Mouse (Mus musculus) embryonic facial prominence, embryonic 15.5 days (tissue): Measurements from ENCODE around the gene Taf10. TPM values are rescaled to one million over a fixed set of nuclear protein-coding genes. Genes with fewer than 3 reads are reported as not detected.

ENCODE experiments used
- ATAC-seq: fragments of 200-750 bp; cut with Nextera tagmentation; 2 replicates; pipeline ENCODE4 v1.8.0; 2017; ENCODE audit warnings: low read depth, moderate TSS enrichment; ENCODE audit not compliant: insufficient number of reproducible peaks, low FRiP score, low TSS enrichment
- H3K27ac ChIP-seq: fragments of 300-500 bp; sonication (generic); replicated peaks from 2 replicates; pipeline ENCODE4 v1.5.1; 2015; ENCODE audit warnings: mild to moderate bottlenecking, inconsistent platforms
- H3K27me3 ChIP-seq: fragments of 300-500 bp; sonication (generic); 2 replicates; pipeline ENCODE4 v1.6.1; 2015; ENCODE audit warnings: inconsistent platforms
- H3K36me3 ChIP-seq: fragments of 300-500 bp; sonication (generic); 2 replicates; pipeline ENCODE4 v1.6.1; 2015; ENCODE audit warnings: mild to moderate bottlenecking, inconsistent platforms
- H3K4me1 ChIP-seq: fragments of 300-500 bp; sonication (generic); 2 replicates; pipeline ENCODE4 v1.6.1; 2015; ENCODE audit warnings: inconsistent platforms
- H3K4me2 ChIP-seq: fragments of 300-500 bp; sonication (generic); replicated peaks from 2 replicates; pipeline ENCODE4 v1.6.1; 2015; ENCODE audit warnings: mild to moderate bottlenecking, inconsistent platforms
- H3K4me3 ChIP-seq: fragments of 300-500 bp; sonication (generic); replicated peaks from 2 replicates; pipeline ENCODE4 v1.5.1; 2015; ENCODE audit warnings: mild to moderate bottlenecking, inconsistent platforms
- H3K9ac ChIP-seq: fragments of 300-500 bp; sonication (generic); 2 replicates; pipeline ENCODE4 v1.6.1; 2015; ENCODE audit warnings: inconsistent platforms
- H3K9me3 ChIP-seq: fragments of 300-500 bp; sonication (generic); replicated peaks from 2 replicates; pipeline ENCODE4 v1.6.1; 2016; ENCODE audit warnings: inconsistent platforms
- WGBS: fragments of 180-500 bp; shearing (Covaris S2); methylation state at CpG from one replicate; pipeline ENCODE4 v1.1.7; 2015; 5-methylcytosine and 5-hydroxymethylcytosine counted together
- polyA plus RNA-seq: library from polyadenylated mRNA; unstranded; fragments of >200 nt; fragmentation: Nextera tagmentation; extraction: Ambion mirVana; gene quantifications from 2 replicates; pipeline ENCODE4 v1.2.1, GENCODE M21; 2015

Gene Taf10
- polyA plus RNA-seq, 1 experiment from 2014 or later: 131 TPM

DNA sequence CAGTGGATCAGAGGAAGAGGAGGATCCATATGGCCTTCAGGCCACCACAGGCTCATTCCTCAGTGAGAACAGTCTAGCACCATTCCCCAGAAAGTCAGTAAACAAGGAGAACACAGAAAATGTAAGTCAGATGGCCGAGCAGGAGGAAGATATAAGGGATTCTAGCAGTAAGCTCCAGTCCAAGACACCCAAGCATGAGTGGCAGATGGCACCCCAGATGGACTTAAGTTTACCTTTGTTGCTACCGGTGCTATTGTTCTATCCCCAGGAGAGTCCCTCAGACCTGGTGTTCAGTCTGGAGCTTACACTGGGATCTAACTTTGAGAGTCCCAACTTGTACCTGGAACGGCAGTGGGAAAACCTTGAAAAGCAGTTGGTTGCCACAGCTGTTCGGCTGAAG is 40.3 kb downstream of the Taf10 start:
- no peaks in the 10 kb centered on the region for H3K4me1 ChIP-seq
- ATAC-seq: no peak
- H3K27me3 ChIP-seq: no peaks in the 10 kb centered on the region
- no peaks in the 10 kb centered on the region for H3K36me3 ChIP-seq
- H3K27ac ChIP-seq: no peak overlapping the region
- 86% methylated on average over 4 of the region's 4 CpGs for WGBS
- H3K4me3 ChIP-seq: no peak overlapping the region
- H3K9me3 ChIP-seq: no peaks in the 10 kb centered on the region
- H3K9ac ChIP-seq: no peak overlapping the region
- no peak overlapping the region for H3K4me2 ChIP-seq

- Histone ChIP-seq H3K4me1 (no peaks in the 10 kb centered on the region), H3K4me2 (no peak overlapping the region), H3K27ac (no peak overlapping the region), H3K9ac (no peak overlapping the region), H3K4me3 (no peak overlapping the region), H3K36me3 (no peaks in the 10 kb centered on the region), H3K9me3 (no peaks in the 10 kb centered on the region), H3K27me3 (no peaks in the 10 kb centered on the region)
- no peak for ATAC-seq
- WGBS: 85% methylated on average over 16 of the region's 16 CpGs
These were observed 41.0 kb downstream of the Taf10 start for GRCm38 (mm10) chr7:105703184-105703583.

DNA sequence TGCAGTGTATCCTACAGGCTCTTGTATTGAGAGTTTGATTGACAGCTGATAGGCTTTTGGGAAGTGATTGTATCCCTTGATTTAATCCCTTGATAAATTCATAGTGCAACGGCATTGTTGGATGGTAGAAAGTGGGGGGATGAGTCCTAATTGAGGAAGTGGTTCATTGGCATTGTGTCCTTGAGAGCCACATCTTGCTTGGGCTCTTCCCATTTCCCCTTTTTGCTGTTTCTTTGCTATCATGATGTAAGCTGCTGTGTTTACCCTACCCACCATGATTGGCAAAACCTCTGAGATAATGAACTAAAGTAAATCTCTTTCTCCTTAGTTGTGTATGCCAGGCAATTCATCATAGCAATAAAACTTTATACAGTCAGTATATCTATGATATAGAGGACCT is 53.3 kb downstream of the Taf10 start:
- Histone ChIP-seq H3K4me1 (no peaks in the 10 kb centered on the region), H3K9me3 (no peaks in the 10 kb centered on the region), H3K27me3 (no peaks in the 10 kb centered on the region), H3K4me2 (no peak overlapping the region), H3K27ac (no peak overlapping the region), H3K9ac (no peak overlapping the region), H3K4me3 (no peak overlapping the region), H3K36me3 (no peaks in the 10 kb centered on the region)
- no peak for ATAC-seq
- 58% methylated on average over 1 of the region's 1 CpGs for WGBS

Other genes starting within 250 kb of the Taf10 start
- gene Smpd1, start 190.0 kb downstream of the Taf10 start, polyA plus RNA-seq: 54.6 and 58.9 TPM in 2 replicates
- 53.1 and 63.4 TPM in 2 replicates for gene Apbb1, start 162.7 kb downstream of the Taf10 start, polyA plus RNA-seq
- gene Hpx, start 144.2 kb downstream of the Taf10 start, polyA plus RNA-seq: 0.32 and 0.33 TPM in 2 replicates
- gene Trim3, start 110.8 kb downstream of the Taf10 start, polyA plus RNA-seq: 45.2 and 48.1 TPM in 2 replicates
- gene Timm10b, start 104.3 kb downstream of the Taf10 start, polyA plus RNA-seq: 204 and 209 TPM in 2 replicates
- gene Arfip2, start 103.9 kb downstream of the Taf10 start, polyA plus RNA-seq: 96.7 and 97.7 TPM in 2 replicates
- 30.0 and 33.1 TPM in 2 replicates for gene Gm45799, start 103.8 kb downstream of the Taf10 start, polyA plus RNA-seq
- 1.1 and 2.8 TPM in 2 replicates for gene Dnhd1, start 93.5 kb downstream of the Taf10 start, polyA plus RNA-seq
- gene Ilk, start 7.8 kb downstream of the Taf10 start, polyA plus RNA-seq: 357 and 386 TPM in 2 replicates
- 35.4 and 40.9 TPM in 2 replicates for gene Rrp8, start 7.0 kb downstream of the Taf10 start, polyA plus RNA-seq
- 67.0 and 82.0 TPM in 2 replicates for gene Tpp1, start 7.9 kb upstream of the Taf10 start, polyA plus RNA-seq
- gene Dchs1, start 43.3 kb upstream of the Taf10 start, polyA plus RNA-seq: 15.5 and 17.7 TPM in 2 replicates
- gene Mrpl17, start 66.7 kb upstream of the Taf10 start, polyA plus RNA-seq: 345 and 355 TPM in 2 replicates
- gene Gm4070, start 209.6 kb upstream of the Taf10 start, polyA plus RNA-seq: 1.2 and 1.3 TPM in 2 replicates